Mouse (Mus musculus) megakaryocyte, embryonic 14.5 days (primary cell): ENCODE data around the gene Hspb6.

ENCODE experiments used
- FLI1 ChIP-seq: IDR thresholded peaks from 2 replicates; pipeline ENCODE4 v1.6.1; 2012; ENCODE audit warnings: low read length, inconsistent platforms, mixed read lengths
- GATA1 ChIP-seq: IDR thresholded peaks from 3 replicates; pipeline ENCODE4 v1.6.1; 2012; ENCODE audit warnings: mixed read lengths, low read length, inconsistent platforms, borderline replicate concordance

DNA sequence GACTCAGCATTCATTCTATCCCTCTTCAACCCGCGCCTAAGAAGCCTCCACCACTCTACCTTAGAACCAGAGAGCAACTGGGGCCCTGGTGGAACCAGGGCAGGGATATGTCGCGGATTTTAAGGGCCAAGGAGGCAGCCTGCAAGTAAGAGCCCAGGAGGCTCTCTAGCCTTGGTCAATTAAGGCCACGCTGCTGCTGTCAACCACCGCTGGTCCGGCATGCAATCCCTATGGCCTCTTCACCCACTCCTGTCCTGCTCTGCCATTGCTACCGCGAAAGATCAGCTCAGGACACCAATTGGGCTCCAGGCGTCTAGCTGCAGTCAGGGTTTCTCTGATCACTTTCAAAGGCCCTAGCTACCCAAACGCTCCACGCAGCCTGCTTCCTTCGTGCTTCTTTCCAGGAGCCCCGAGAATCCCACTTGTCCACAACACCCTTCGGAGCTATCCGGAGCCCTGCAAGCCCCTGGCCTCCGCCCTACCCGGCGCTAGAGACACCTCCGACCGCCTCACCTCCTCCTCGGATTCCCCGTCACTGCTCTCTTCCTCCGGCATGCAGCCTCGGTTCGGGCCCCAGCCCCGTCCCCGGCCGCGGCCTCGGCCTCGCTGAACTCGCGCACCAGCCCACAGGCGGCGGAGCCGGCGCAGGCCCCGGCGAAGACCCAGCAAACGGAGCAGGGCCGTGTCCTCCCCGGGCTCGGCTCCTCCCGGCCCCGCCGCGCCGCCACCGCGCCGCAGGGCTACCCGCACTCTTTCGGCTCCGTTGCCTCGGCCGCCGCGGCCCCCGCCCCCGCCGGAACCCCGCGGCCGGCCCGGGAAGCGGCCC is 36.1 kb downstream of the Hspb6 start:
- TF ChIP-seq FLI1 (no peak), GATA1 (no peak)
